Mouse (Mus musculus): ENCODE data around the gene Sergef. TPM values are rescaled to one million over a fixed set of nuclear protein-coding genes. Genes with fewer than 3 reads are reported as not detected.

Sergef gene
- total RNA-seq, 2 experiments from 2014 or later: 3.0 to 4.7 TPM

- DNase-seq: no peak
- intact Hi-C loops (cut with DNase I): no loop called here
Measured at GRCm38 (mm10) chr7:46618416-46619110, 21.0 kb downstream of the Sergef start.

GRCm38 (mm10) chr7:46616429-46617005 lies 23.1 kb downstream of the Sergef start:
- DNase-seq: no peak
- intact Hi-C loops (cut with DNase I): no loop called here

- peak; percentile 26 to 42 for DNase-seq
- intact Hi-C loops (cut with DNase I): no loop called here
Measured at GRCm38 (mm10) chr7:46615256-46615977, 24.2 kb downstream of the Sergef start.

DNA sequence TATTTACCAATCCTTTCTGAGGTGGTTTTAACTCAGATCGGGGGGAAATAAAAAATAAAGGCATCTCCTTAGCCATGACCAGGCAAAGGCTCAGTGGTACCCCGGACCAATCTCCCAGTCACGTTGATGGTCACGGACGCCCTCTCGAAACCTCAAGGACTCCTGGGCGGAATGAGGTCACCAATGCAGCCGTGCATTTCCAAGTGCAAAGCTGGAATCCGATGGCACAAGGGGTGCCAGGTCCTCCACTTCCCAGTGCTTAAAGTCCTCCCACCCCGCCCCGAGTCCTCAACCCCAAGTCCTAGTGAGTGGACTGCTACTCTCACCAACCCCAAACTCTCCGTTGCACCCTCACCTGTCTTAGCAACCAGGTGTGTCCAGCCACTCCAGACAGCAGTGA lies 25.3 kb downstream of the Sergef start:
- intact Hi-C loops (cut with DNase I): no loop called here
- DNase-seq: no peak

- intact Hi-C loops (cut with DNase I): no loop called here
Measured at GRCm38 (mm10) chr7:46613091-46613490, 26.5 kb downstream of the Sergef start.

GRCm38 (mm10) chr7:46612421-46612937 lies 27.1 kb downstream of the Sergef start:
- intact Hi-C loops (cut with DNase I): no loop called here
- DNase-seq: no peak

More at GRCm38 (mm10) chr7:46613091-46613490, 26.5 kb downstream of the Sergef start:
- no peak for DNase-seq

GRCm38 (mm10) chr7:46611970-46612369 lies 27.6 kb downstream of the Sergef start:
- DNase-seq: peak in 1 of 2 experiments; percentile 31
- intact Hi-C loops (cut with DNase I): no loop called here

- intact Hi-C loops (cut with DNase I): loop anchor here (5.0 kb wide), 1 partner anchor 147 kb away; no protein-coding TSS in a partner anchor
- no peak for DNase-seq
Measured at GRCm38 (mm10) chr7:46609317-46609716, 30.3 kb downstream of the Sergef start.

DNA sequence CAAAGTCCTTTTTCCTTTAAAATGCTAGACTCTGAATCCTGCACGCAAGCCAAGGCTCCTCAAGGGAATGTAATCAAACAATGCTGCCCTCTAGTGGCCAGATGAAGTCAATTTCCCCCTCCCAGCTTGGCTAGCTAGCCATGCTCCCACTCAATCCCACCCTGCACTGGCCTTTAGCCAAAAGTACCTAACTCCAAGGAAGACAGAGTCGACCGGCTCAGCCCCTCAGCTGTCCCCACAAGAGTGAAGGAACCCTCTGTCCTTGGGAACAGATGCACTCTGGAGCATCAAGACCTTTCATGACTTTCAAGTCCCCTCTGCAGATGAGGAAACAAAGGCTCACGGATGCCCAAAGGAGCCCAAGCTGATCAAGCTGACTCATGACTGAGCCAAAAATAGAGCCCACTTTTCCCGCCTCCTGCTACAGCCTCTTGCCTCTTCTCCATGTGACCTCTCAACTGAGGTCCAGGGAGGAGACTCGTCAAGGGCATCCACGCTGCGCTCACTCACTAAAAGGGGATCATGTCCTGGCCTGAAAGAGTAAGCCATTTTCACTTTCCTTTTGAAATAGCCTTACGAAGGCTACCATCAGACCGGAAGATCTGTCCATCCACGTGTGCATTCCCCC lies 32.1 kb downstream of the Sergef start:
- intact Hi-C loops (cut with DNase I): loop anchor here (2.0 to 5.0 kb wide), 2 partner anchors 145 to 511 kb away; no protein-coding TSS in a partner anchor
- DNase-seq: peak; percentile 43 to 51

DNA sequence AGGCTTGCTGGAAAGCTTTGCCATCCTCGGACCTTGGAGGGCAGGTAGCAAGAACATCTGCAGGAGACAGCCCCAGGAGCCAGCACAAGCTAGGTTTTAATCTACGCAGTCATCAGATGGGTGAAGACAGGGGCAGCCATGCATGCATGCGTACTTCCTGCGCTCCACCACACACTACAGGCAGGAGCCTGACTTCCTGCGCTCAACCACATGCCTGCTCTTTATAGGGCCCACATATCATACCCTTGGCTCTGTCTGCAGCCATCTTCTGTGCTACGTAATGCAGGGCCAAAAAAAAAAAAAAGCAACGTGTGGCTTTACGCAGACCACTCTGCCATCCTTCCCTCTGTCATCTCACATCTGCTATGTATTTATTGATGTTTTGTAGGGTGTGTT lies 32.6 kb downstream of the Sergef start:
- intact Hi-C loops (cut with DNase I): loop anchor here (2.0 to 5.0 kb wide), 2 partner anchors 145 to 510 kb away; no protein-coding TSS in a partner anchor

GRCm38 (mm10) chr7:46606391-46607030 lies 33.1 kb downstream of the Sergef start:
- intact Hi-C loops (cut with DNase I): loop anchor here (1.0 to 5.0 kb wide), 4 partner anchors 144 to 510 kb away; no protein-coding TSS in a partner anchor

More for the DNA sequence above, 32.6 kb downstream of the Sergef start:
- no peak for DNase-seq

GRCm38 (mm10) chr7:46603051-46603450 lies 36.6 kb downstream of the Sergef start:
- DNase-seq: peak in 1 of 2 experiments; percentile 44
- intact Hi-C loops (cut with DNase I): no loop called here

More at GRCm38 (mm10) chr7:46606391-46607030, 33.1 kb downstream of the Sergef start:
- peak; percentile 66 to 76 for DNase-seq

DNA sequence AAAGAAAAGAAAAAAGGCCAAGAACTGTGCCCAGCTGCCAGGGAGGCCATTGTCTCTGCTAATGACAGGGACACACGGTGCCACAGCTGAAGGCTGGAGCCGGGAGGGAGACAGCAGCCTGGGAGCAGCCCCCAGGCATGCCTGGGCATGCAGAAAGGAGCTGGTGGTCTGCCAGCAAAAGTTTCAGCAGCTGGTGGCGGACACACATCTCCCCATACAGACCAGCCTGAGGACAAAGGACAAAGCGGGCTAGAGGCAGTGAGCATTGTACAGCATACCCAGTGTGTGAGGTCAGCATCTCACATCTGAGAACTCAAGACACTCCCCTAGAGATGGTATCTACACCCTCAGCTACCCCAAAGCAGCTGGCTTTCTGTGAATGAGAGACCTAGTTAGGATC lies 37.5 kb downstream of the Sergef start:
- DNase-seq: no peak
- intact Hi-C loops (cut with DNase I): no loop called here

DNA sequence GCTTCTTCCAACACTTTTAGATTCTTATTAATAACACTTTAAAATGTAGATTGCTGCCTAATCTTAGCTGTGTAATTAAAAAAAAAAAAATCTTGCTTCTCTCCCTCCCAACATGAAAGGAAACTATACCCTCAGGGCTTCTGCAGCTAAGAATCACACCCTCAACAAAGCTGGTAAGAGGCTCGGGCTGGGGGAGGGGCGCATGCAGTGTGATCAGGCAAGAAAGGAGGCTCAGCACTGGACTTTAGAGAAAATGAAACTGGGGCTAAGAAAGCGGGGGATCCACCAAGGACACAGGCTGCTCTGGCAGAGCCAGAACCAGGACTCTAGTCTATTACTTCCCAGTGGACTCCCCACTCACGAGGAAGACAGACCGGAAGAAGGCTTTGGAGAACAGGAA lies 38.5 kb downstream of the Sergef start:
- no peak for DNase-seq
- intact Hi-C loops (cut with DNase I): no loop called here

DNA sequence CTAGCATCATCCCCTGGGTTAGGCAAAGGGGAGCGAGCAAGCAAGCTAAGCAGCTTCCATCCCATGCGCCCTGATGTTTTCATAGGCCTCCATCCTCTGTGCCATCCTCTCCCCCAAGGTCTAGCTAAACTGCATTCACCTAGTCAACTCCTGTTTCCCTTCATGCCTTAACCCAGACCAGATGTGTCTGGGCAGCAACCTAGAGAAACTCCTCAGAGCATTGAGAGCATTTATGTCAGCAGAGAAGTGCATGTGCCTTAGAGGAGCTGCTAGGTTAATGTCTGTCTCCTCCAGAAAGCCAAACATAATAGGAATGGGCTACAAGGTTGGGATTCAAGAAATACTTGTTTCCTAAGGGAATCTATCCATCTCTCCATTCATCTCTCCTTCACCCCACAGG lies 42.6 kb downstream of the Sergef start:
- intact Hi-C loops (cut with DNase I): no loop called here
- no peak for DNase-seq

DNA sequence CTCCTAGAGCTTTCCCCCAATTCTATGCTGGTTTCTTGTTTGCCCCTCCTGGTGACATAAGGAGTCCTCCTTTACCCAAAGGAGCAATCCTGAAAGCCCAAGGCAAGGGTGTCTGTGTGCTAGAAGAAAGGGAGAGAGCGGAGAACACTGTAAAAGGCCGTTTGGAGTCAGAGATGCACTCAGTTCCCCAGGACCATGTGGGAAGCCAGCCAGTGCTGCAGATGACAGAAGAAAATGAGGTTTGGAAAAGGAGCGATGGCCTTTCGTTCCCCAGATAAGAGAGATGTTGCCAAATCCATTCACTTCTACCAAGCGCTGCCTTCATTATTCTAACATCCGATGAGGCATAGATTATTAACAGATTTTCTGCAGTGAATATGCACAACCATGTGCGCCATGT lies 48.1 kb downstream of the Sergef start:
- no peak for DNase-seq
- intact Hi-C loops (cut with DNase I): no loop called here

DNA sequence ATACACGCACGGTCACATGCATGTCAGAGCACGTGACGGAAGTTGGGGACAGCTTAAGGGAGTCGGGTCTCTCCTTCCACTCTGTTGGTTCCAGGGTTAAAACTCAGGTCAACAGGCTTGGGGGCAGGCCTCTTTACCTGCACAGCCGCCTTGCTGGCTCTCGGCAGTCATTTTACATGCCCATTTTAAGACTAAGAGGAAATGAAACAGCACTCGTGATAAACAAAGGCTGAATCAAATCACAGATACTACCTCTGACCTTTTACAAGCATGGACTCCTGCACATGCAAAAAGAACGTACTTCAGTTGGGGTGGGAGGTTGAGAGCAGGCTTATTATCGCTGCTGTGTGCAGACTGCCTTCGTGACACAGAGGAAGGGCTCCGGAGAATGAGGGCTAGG lies 50.4 kb downstream of the Sergef start:
- intact Hi-C loops (cut with DNase I): no loop called here
- no peak for DNase-seq

- intact Hi-C loops (cut with DNase I): no loop called here
- no peak for DNase-seq
Measured at GRCm38 (mm10) chr7:46588005-46588404, 51.6 kb downstream of the Sergef start.

- DNase-seq: no peak
Measured at GRCm38 (mm10) chr7:46587466-46587865, 52.1 kb downstream of the Sergef start.

DNA sequence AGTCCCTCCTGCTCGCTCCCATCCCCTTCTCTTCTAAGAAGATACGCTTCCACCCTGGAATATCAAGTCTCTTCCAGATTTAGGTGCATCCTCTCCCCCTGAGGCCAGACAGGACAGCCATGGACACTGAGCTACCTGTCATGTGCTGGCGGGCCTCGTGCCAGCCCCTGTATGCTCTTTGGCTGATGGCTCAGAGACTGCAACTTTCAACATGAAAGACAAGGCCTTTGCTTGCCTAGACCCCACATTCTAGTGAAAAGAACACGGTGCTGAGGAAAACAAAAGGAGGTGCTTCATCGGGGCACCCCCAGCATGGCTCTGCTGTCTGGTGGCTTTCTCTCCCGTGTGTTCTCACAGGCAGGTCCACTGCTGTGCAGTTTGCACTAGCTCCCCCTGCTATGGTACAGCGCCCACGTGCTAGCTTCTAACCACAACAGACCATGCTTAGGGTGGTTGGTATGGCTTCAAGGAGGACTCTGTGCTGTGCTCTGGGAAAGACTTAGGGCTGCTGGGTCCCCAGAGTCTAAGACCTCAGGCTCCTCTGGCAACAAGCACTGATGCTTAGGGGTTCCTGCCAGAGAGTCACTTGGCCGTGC lies 52.9 kb downstream of the Sergef start:
- intact Hi-C loops (cut with DNase I): no loop called here
- no peak for DNase-seq

More at GRCm38 (mm10) chr7:46587466-46587865, 52.1 kb downstream of the Sergef start:
- intact Hi-C loops (cut with DNase I): no loop called here
